Mouse (Mus musculus): Measurements from ENCODE around the gene Armc8.
"Not testable (repeated sequence)": the region's sequence is repeated elsewhere in the genome, so short reads cannot be mapped to it uniquely, and the experiment has no call there.

Gene Armc8

DNA sequence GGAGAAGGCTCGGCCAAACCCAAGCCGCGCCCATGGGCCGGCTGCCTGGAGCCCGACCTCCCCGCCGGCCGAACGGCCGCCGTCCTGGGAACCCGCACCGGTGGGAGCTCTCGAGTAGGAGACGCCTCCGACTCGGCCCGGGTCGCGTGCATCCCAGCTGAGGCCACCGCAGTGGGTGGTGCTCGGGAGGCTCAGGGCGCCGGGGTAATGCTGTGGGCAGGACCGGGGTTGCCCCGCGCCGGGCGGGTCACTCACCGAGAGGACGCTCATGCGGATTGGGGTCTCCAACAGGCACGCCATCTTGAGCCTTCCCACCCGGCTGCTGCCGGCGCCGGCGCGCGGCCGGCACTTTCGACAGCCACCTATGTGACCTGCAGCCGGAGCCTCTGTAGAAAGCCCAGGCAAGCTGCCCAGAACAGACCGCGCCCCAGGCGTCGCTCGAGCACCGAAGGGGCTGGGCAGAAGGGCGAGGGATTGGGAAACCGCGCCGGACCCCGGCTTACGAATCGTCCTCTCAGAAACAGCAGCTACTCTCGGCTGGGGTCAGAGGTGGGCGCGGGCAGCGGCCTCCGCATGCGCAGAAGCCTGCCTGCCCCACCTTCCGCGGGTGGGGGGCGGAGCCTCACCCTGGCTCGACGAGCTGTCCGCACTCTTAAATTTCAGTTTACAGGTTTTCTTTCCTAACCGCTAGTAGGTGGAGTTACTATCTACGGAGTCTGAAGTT, at the start of gene Armc8:
Gene Armc8 (minus strand): TSS at position 553 of the 724 bp plus-strand sequence.
- DNase-seq = peak; percentile 94

DNA sequence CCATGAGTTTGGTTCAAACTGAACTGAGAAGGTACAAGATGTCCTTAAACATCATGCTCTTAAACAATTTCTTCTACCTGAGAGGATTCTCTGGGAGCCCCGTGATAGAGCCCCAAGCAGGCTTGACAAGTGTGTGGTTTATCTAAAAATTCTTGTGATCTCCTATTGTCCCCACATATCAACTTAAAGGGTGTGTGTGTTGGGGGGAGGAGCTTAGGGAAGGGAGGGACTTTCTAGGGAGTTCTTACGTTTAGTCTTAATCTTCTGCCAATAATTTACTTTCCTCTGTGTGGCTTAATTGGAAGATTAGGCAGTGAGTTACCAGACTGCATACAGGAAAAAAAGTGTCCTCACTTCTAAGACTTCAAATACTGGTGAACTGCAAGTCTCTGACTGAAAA, 43.5 kb upstream of the Armc8 start, which contains the start of gene A4gnt:
Gene A4gnt (plus strand): TSS at position 301 of the 400 bp plus-strand sequence.
- no peak for DNase-seq

DNA sequence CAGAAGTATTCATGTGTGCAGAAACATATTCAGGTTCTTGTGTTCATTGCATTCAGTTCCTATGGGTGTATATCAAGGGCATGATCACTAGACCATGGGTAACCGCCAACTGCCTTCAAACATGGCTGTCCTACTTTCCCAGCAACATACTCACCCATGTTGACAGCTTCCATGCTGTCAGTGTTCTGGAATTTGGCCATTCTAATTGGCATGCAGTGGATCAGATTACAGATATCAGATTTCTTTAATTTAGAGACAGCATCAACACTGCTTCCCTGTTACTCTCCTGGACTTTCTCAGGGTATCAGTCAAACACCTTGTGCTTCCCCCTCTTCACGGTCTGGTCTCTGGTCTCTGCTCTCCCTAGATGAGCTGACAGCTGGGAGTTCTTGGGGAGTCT, 34.9 kb upstream of the Armc8 start:
- DNase-seq = no peak

DNA sequence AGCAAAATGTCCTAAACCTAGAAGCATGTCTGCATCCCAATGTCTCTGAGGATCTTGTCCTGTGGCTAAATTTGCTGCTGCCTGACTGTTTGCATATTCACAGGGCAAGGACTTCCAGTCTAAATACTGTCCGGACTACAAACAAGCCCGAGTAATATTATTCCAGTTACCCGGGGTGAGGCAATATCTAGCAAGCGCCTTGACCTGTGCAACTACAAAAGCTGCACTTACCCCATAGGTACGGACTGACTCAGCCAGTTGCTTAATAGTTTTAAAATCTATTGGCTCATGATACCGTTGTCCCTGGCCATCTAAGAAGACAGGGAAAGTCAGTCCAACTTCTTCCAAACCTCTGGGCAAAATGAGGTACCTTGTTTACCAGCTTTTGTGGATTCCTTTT, 30.4 kb upstream of the Armc8 start:
- not testable (repeated sequence) for DNase-seq

DNA sequence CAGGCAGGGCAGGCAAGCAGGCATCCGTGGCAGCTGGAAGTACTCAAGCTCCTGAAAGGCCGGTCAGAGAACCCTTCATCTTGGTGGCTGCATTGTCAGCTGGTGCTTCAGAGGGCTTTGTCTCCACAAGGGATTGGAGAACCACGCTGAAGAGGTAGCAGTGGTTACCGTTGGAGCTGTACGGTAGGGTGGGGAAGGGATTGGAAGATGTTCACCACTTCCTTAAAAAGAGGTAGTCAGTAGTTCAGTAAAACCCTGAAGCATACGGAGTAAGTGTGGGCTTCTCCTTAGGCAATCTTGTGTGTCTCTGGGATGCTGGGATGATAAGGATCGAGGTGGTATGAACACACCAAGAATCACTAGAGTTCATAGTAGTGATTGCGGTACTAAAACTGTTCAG, 22.4 kb upstream of the Armc8 start:
- DNase-seq = no peak

DNA sequence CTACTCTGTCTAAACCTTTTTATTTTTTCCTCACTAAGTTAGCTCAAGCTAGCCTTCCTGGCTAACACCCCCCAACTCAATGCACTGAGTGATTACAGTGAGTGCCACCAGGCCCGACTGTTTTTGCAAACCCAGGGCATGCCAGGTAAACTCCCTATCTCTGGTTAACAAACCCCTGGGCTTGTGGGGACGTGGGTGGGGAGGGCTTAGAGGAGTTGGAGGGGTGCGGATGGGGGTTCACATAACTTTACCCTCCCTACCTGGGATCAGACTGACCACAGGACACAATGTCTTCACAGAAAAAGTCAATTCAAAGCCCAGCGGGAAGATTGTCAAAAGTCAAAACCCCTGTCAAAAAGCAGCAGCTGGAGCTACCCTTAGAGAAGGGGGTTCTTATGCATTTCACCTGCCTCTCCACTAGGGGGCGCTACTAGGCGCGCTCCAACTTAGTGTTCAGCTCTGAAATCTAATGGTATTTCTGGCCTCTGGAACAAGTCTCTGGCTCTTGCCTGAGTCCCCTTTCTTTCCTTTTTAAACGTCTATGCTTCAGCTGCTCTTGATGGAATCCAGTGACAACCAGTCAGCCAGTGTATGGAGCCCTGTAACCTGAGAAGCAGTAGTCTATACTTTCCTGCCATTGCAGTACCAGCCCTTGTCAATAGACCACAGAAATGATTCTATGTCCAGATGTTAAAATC, 19.0 kb upstream of the Armc8 start:
- DNase-seq = peak; percentile 54 to 70

DNA sequence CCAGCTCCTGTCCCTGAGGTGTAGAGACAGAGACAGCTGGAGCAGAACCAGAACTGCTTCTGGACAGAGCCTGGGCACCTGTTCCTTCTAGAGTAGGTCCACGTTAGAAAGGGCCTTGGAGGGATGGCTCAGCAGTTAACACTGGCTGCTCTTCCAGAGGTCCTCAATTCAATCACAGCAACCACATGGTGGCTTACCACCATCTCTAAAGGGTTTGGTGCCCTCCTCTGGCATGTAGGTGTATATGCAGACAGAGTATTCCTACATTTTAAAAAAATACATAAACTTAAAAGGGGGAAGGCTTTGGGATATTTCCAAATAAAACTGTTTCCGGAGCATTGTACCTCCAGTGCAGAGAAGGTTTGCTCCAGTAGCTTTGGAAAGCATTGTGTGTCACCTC, 12.0 kb upstream of the Armc8 start:
- peak; percentile 16 to 45 for DNase-seq

DNA sequence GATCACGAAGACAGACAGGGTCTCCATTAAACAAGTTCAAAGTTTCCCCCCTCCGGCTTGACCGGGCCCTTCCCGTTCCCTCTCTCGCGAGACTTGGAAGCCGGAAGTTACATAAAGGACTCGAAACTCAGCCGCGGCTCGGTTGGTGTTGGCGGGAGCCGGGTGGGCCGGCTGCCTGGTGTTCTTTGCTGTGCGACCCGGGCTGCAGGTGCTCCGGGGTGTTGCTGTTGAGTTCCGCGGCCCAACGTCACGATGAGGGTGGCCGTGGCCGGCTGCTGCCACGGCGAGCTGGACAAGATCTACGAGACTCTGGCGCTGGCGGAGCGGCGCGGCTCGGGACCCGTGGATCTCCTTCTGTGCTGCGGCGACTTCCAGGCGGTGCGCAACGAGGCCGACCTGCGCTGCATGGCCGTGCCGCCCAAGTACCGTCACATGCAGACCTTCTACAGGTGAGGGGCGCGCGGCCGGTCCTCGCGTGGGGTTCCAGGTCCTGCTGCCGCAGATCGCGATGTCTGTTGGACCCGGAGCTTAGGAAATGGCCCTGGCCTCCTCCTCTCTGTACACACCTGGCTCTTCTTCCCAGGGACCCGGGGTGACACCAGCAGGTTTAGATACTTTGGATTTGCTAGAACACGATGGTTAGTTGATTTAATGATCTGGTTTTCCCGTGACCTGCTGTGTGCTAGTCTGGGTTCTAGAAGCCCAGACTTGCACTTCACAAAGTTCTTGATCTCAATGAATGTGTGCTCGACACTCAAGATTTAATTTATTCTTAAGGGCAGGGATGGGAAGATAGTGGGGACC, 7.2 kb upstream of the Armc8 start, which contains the start of gene Dbr1:
Gene Dbr1 (plus strand): TSS at position 123 of the 804 bp plus-strand sequence.
- peak; percentile 90 to 95 for DNase-seq

DNA sequence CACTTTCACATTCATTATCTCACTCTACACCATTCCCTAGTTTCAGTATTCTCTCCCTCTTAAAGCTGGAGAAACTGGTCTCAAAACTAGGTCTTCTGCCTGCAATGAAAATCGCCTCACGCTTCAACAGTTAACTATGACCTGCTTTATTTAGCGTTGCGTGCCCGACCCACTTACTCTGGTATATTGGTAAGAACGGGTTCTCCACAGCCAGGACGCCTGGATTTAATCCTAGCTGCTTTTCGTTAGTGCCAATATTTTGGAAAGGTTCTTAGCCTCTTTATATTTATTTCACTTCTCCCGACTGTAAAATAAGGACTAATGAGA, 335 bp upstream of the Armc8 start:
- DNase-seq = no peak

DNA sequence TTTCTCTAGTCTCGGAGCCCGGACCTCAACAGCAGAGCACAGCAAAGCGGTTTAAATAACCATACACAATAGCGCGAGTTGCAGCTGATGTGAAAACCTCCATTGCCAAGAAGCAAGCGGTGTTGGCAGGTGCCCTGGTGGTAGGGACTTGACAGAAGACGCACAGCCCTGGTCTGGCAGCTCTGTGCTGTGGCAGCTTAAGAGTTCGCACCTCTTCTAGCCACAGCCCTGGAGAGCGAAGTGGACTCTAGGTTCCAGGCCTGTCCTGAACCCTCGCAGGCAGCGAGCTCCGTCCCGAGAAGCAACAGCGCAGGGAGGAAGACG, 714 bp downstream of the Armc8 start:
- DNase-seq = no peak

DNA sequence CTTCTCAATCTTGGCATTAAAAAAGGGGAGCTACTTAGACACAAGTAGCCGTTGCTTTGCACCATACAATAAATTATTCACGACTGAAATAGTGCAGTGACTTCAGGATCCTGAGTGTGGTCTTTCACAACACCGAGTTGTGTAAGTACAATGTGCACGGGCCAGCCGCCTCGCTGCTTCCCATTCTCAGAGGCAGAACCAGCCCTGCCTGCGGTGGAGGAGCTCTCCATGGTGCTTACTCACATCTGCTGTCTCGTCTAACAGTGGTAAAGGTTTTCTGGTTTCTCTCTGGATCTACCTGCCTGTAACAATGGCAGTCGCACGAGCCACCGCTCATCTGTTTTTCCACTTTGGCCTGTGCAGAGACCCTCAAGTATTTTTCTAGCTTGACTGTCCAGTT, 5.0 kb downstream of the Armc8 start:
- peak in 1 of 2 experiments; percentile 21 for DNase-seq

DNA sequence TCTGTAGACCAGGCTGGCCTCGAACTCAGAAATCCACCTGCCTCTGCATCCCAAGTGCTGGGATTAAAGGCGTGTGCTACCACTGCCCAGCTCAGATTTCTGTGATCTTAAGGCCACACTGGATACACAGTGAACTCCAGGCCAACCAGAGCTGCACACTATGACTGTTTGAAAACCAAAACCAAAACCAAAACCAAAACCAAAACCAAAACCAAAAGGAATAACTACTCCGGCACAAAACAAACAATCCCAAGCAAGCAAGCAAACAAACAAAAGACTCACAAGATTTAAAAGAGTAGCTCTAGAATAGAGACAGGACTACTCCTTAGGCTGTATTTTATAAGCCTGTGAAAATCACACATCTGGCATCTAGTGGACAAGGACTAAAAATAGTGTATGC, 8.3 kb downstream of the Armc8 start:
- DNase-seq = no peak

DNA sequence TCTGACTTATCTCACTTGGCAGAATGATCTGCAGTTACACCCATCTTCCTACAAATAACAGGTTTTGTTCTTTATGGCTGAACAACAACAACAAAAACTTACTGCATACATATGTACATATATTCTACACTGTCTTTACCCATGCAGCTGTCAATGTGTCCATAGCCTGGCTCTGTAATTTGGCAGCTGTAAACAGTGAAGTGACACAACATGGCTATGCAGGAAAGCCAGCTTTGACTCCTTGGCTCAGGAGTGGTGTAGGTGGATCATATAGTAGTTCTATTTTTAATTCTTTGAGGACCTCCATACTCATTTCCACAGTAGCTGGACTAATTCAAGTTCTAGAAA, 9.2 kb downstream of the Armc8 start:
- no peak for DNase-seq

DNA sequence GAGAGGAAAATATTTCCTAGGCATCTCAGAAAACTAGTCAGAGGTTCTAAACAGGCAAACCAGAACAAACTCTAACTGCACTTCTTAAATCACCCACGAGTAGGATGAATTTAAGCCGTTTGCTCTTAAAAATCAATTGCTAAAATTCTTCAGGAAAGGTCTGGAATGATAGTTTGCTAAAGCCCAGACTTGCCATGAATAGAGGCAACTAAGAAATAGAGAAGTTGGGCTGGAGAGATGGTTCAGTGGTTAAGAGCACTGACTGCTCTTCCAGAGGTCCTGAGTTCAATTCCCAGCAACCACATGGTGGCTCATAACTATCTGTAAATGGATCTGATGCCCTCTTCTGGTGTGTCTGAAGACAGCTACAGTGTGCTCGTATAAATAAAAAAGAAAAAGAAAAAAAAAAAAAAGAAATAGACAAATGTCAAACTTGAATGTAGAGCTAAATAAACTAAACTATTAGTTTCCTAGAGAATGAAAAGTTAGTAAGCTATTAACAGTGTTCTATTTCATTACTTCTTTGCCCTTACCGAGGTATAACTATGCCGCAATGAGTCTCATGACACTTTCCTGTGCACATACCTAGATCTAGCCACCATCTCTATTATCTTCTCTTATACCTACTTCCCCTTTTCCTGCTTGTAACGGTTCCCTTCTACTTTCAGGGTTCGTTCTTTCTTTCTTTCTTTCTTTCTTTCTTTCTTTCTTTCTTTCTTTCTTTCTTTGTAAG, 9.7 kb downstream of the Armc8 start:
- no peak for DNase-seq

DNA sequence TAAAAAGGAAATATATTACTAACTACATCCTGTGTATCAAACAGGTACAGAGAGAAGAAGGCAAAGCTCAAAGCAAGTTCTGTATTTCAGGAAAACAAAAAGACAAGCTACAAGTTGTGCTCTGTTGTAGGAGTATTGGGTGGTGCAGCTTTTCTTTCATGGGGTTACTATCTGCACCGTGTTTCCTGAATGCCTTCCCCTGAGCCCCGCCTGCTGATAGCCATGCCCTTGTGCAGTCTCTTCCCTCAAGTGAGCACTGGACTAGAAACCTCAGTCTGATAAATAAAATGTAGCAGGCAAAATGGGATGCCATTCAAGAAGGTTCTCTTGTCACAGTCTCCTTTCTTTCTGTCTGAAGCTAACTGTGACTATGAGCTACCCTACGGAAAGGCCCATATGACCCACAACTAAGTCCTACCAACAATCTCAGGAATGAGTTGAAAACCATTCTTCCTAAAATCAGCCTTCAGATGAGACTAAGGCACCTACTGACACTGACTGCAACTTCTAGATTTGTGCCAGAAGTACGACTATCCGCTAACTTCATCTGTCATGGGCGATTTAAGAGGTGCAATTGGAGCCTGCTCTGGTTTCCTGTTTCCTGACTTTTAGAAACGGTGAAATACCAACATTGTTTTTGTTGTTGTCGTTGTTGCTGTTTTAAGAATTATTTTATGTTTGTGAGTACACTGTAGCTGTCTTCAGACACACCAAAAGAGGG, 11.0 kb downstream of the Armc8 start:
- DNase-seq = no peak

DNA sequence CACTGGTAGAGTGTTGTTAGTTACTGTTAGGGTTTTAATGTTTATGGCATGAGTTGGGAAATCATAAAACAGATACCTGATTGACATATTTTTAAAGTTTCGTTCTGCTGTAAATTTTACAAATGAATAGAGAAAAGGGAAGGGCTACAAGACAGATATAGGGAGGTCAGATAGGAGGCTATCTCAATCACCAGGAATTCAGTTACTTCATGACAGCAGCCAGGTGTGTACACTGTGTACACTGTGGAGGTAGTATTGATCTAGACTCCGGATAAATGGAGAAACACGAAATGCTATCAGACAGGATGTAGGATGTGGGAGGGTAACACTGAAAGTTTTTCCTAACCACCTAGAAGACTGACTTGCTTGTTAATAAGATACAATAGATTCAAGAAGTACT, 13.4 kb downstream of the Armc8 start:
- no peak for DNase-seq

DNA sequence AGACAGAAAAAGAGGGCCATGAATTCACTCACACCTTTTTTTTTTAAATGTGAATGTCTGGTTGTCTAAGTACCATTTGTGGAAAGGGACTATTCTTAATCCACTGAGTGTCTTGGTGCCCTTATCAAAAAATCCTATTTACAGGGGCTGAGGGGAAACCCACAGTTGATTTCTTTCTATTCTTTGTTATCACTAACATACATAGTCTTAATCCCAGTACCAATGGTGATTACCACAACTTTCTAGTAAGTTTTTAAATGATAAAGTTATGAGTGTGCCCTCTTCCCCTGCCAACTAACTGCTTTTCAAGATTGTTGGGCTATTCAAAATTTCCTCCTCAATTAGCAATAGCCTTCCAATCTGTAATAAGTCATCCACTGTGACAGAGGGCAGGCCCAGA, 14.6 kb downstream of the Armc8 start:
- no peak for DNase-seq

DNA sequence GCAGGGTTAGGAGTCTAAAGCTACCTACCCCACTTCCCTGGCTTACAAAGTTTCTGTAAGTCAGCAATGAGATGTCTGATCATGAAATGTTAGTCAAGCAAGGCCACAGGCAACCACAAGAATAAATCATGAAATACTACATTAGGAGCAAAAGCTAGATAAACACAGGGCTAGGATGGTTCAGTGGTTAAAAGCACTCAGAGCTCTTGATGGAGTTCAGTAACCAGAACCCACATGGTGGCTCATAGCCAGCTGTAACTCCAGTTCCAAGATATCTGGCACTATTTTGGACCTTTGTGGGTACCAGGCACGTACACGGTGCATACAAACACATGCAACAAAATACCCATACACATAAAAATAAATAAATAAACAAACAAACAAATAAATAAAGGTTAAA, 15.7 kb downstream of the Armc8 start:
- DNase-seq = no peak

DNA sequence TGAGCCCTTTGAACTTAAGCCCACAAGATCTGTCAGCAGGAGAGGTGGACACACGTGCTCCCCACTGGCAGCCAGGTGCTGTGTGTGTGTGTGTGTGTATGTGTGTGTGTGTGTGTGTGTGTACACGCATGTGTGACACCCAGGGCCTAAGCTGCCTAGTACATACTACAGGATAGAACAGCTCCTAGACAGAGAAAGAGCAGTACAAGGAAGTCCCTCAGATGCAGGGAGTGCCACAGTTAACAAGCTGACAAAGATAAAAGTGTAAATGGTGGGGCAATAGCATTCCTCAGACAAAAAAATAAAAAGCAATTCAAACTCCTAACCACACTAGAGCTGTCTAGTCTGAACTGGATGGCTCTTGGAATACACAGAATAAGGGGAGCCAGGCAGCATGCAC, 16.6 kb downstream of the Armc8 start:
- peak in 1 of 2 experiments; percentile 17 for DNase-seq

DNA sequence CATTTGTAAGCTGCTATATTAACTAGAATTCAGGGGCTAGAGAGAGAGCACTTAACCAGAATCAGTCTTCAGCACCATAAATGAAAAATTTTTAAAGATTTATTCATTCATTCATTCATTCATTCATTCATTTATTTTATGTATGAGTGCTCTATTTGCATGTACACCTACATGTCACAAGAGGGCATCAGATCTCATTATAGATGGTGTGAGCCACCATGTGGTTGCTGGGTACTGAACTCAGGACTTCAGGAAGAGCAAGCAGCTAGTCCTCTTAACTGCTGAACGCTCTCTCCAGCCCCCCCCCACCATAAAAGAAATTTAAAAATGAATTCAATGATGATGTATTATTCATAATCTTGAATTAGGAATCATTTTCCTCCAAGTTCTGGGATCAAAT, 22.4 kb downstream of the Armc8 start:
- no peak for DNase-seq

DNA sequence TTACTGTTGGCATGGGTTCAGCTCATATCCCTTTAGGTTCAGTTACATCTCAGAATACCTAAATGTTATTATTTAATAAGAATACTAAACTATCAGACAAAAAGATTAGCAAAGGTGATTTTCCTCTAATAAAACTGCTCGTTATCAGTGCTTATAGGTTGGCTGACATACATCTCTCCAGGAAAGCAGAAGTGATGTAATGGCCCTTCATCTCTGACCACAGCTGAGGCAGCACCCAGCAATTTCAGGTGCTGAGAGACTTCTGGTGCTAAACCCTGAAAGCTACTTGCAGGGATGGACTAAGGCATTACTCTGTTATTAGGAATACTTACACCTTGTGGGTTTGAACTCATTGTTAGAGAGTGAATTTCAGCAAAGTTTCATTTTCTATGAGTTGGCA, 36.8 kb downstream of the Armc8 start:
- DNase-seq = no peak

DNA sequence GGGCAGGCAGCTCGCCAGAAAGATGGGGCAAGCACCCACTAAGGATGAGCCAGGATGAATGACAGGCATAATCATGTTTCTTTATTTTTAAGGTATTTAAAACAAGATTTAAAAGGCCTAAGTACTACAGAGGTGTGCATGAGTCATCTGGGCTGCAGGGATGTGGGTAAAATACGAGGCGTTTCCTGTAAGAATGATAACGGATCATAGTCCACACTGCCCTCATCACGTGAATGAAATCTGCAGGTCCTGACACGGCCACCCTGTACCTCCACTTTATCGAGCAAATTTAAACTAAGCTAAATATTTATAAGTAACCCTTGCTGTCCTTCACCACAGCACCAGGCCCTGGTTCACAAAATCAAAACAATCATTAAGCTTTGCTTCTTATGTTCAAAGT, 62.8 kb downstream of the Armc8 start:
- DNase-seq = no peak

DNA sequence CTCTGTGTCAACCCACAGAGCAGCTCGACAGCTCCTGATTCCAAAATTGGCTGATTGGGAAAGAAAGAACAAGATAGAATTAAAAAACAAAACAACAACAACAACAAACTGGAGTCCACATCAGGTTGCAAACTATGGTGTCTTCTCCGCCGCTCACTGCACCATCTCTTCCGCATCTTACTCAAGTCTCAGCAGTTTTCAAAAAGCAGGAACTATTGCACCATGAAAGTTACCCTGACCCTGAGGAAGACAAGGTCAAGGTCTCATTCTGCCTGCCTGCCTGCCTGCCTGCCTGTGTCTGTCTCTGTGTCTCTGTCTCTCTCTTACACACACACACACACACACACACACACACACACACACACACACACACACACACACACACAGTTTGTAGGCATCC, 69.4 kb downstream of the Armc8 start:
- DNase-seq = no peak
